ENCODE assay signal across 8 mouse cellular contexts in the genomic region with DNA sequence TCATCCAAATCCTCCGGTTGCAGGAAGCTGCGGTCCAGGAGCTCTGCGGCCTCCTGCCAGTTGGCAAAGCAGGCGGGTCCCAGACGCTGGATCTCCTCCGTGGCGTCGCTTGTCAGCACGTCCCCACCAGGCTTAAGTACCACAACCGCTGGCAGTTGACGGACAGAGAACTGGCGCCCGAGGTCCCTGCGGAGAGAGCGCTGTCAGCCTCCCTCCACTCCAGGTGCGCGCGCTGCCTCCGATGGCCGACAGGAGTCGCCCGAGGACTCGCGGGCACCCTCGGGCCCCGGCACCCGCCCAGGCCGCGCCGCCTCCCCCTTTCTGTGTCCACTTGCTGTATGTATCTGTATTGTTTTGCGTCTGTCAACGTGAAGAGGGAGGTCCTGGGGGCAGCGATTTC. TPM values are rescaled to one million over a fixed set of nuclear protein-coding genes. Genes with fewer than 3 reads are reported as not detected.
DNase-seq lines count a peak whose midpoint lies in the region; ATAC-seq lines count a peak whose summit lies in the region.

No protein-coding gene starts in this region.

- H3K9me3 ChIP-seq in hindbrain, embryonic 13.5 days: 0 out of 2 replicates have a peak, but pooled peaks cover 4% of the 10 kb centered on the region

- peaks cover 89% of the 10 kb centered on the region for H3K27me3 ChIP-seq in hindbrain, embryonic 13.5 days

- peak overlapping the region; percentile 35; the same call in 1 of the 2 replicates for H3K9ac ChIP-seq in hindbrain, embryonic 13.5 days

- no peak overlapping the region for H3K27ac ChIP-seq in hindbrain, embryonic 13.5 days

- peaks cover 18% of the 10 kb centered on the region for H3K4me1 ChIP-seq in hindbrain, embryonic 13.5 days (replicated peaks)

- WGBS in hindbrain, embryonic 13.5 days: 1% methylated on average over 33 of the region's 33 CpGs

- DNase-seq in MN1 (ENCODE audit: low spot score): peak; percentile 83
- DNase-seq in cerebellum, adult 9-10 months: peak; percentile 80
- DNase-seq in frontal cortex, postnatal 36 days (ENCODE audit: low spot score in 2 of 2): peak; percentile 60 to 65
- peak; percentile 55 to 67 for DNase-seq in left cerebral cortex, postnatal 25 days (ENCODE audit: low spot score in 2 of 2)
- DNase-seq in right cerebral cortex, postnatal 10 days (ENCODE audit: low spot score in 2 of 2): peak; percentile 55 to 77
- peak; percentile 87 for DNase-seq in urinary bladder, postnatal 14 days (ENCODE audit: low spot score)

- intact Hi-C loops in left cerebral cortex, postnatal 25 days (cut with DNase I): no loop called here

- peak overlapping the region; percentile 49 for H3K4me2 ChIP-seq in hindbrain, embryonic 13.5 days

- ATAC-seq in hindbrain, embryonic 13.5 days (ENCODE audit: low FRiP score): peak; percentile 33; the same call in 1 of the 2 replicates
- ATAC-seq in megakaryocyte-erythroid progenitor cell, adult 5-6 weeks (replicated peaks; ENCODE audit: low FRiP score, low TSS enrichment, poor library complexity, severe bottlenecking): peak; percentile 60

- H3K4me3 ChIP-seq in hindbrain, embryonic 13.5 days: peak overlapping the region; percentile 29

- H3K36me3 ChIP-seq in hindbrain, embryonic 13.5 days: no peaks in the 10 kb centered on the region

RNA-seq across cellular contexts. Expression of a gene that starts 3.6 kb away (rescaled TPM):
- not detected in 2 replicates for polyA plus RNA-seq in hindbrain, embryonic 13.5 days (2015; fragmentation: Nextera tagmentation; extraction: Ambion mirVana)
- under 1 TPM in 1 of 2 experiments, not detected in 1; 0.16 TPM for total RNA-seq in left cerebral cortex, postnatal 25 days (2021)
- total RNA-seq in megakaryocyte-erythroid progenitor cell, adult 5-6 weeks (2014; fragmentation: Nextera tagmentation): not detected in 2 replicates
- not detected in 2 replicates for total RNA-seq in megakaryocyte-erythroid progenitor cell, adult 5-6 weeks (2017)

RNA-seq across cellular contexts. Expression of a gene that starts 4.1 kb away (rescaled TPM):
- 0.19 TPM in 1 of 2 replicates, not detected in the other for polyA plus RNA-seq in hindbrain, embryonic 13.5 days (2015; fragmentation: Nextera tagmentation; extraction: Ambion mirVana)
- total RNA-seq in left cerebral cortex, postnatal 25 days (2021): under 1 TPM in 1 of 2 experiments, not detected in 1; 0.21 TPM
- not detected in 2 replicates for total RNA-seq in megakaryocyte-erythroid progenitor cell, adult 5-6 weeks (2014; fragmentation: Nextera tagmentation)
- not detected in 2 replicates for total RNA-seq in megakaryocyte-erythroid progenitor cell, adult 5-6 weeks (2017)

RNA-seq across cellular contexts. Expression of a gene that starts 5.9 kb away (rescaled TPM):
- polyA plus RNA-seq in hindbrain, embryonic 13.5 days (2015; fragmentation: Nextera tagmentation; extraction: Ambion mirVana): 78.5 and 81.9 TPM in 2 replicates
- total RNA-seq in left cerebral cortex, postnatal 25 days (2021): 10 to 100 TPM; 90.0 to 92.8 TPM
- total RNA-seq in megakaryocyte-erythroid progenitor cell, adult 5-6 weeks (2014; fragmentation: Nextera tagmentation): 3.0 and 6.3 TPM in 2 replicates
- 0.95 and 3.1 TPM in 2 replicates for total RNA-seq in megakaryocyte-erythroid progenitor cell, adult 5-6 weeks (2017)

RNA-seq across cellular contexts. Expression of a gene that starts 20.0 kb away (rescaled TPM):
- 55.3 and 59.6 TPM in 2 replicates for polyA plus RNA-seq in hindbrain, embryonic 13.5 days (2015; fragmentation: Nextera tagmentation; extraction: Ambion mirVana)
- 10 to 100 TPM; 31.7 to 33.7 TPM for total RNA-seq in left cerebral cortex, postnatal 25 days (2021)
- 19.9 and 24.4 TPM in 2 replicates for total RNA-seq in megakaryocyte-erythroid progenitor cell, adult 5-6 weeks (2014; fragmentation: Nextera tagmentation)
- 23.9 and 31.7 TPM in 2 replicates for total RNA-seq in megakaryocyte-erythroid progenitor cell, adult 5-6 weeks (2017)

RNA-seq across cellular contexts. Expression of a gene that starts 25.5 kb away (rescaled TPM):
- polyA plus RNA-seq in hindbrain, embryonic 13.5 days (2015; fragmentation: Nextera tagmentation; extraction: Ambion mirVana): 16.0 and 17.2 TPM in 2 replicates
- 1 to 10 TPM; 2.3 to 4.3 TPM for total RNA-seq in left cerebral cortex, postnatal 25 days (2021)
- total RNA-seq in megakaryocyte-erythroid progenitor cell, adult 5-6 weeks (2014; fragmentation: Nextera tagmentation): 31.1 and 46.7 TPM in 2 replicates
- 34.9 and 90.9 TPM in 2 replicates for total RNA-seq in megakaryocyte-erythroid progenitor cell, adult 5-6 weeks (2017)

Comparison
In these comparisons a context has a peak if more than half of its experiments do, and no peak if none do; other contexts are left out.
1. RNA of a gene that starts 5.9 kb away (total RNA-seq): 90.0 to 92.8 TPM in left cerebral cortex, postnatal 25 days; 0.95 to 6.3 TPM in megakaryocyte-erythroid progenitor cell, adult 5-6 weeks; every median in the first group is over 10 times any median in the second.
2. Peak in every context shown above with its lines, with median percentiles within 50 percentile points of each other: DNase-seq.